Mouse (Mus musculus) spleen, postnatal 14 days (tissue): ENCODE data around the gene Frk.
"Not testable (repeated sequence)": the region's sequence is repeated elsewhere in the genome, so short reads cannot be mapped to it uniquely, and the experiment has no call there.

Experiments
- DNase-seq, 2 experiments: peaks; one replicate each; pipeline ENCODE4 v3.0.0; 2021 to 2022; ENCODE audit warnings: low spot score in 2 of 2

Frk gene

GRCm38 (mm10) chr10:34483297-34484013, at the start of gene Frk:
Gene Frk, plus strand, starts transcription at chr10:34483399.
- DNase-seq: no peak

GRCm38 (mm10) chr10:34434191-34434590, 49.0 kb upstream of the Frk start:
- not testable (repeated sequence) for DNase-seq

GRCm38 (mm10) chr10:34449469-34449868, 33.7 kb upstream of the Frk start:
- DNase-seq: no peak

- no peak for DNase-seq
Measured at GRCm38 (mm10) chr10:34461451-34461850, 21.7 kb upstream of the Frk start.

GRCm38 (mm10) chr10:34464321-34464720, 18.9 kb upstream of the Frk start:
- no peak for DNase-seq

GRCm38 (mm10) chr10:34469037-34469436, 14.2 kb upstream of the Frk start:
- no peak for DNase-seq

- no peak for DNase-seq
Measured at GRCm38 (mm10) chr10:34479942-34480455, 3.2 kb upstream of the Frk start.

- DNase-seq: no peak
Measured at GRCm38 (mm10) chr10:34484014-34484411, 814 bp downstream of the Frk start.

GRCm38 (mm10) chr10:34485079-34485478, 1.9 kb downstream of the Frk start:
- DNase-seq: no peak

- no peak for DNase-seq
Measured at GRCm38 (mm10) chr10:34507807-34508206, 24.6 kb downstream of the Frk start.

GRCm38 (mm10) chr10:34508593-34508992, 25.4 kb downstream of the Frk start:
- DNase-seq: no peak

- DNase-seq: no peak
Measured at GRCm38 (mm10) chr10:34509256-34509655, 26.1 kb downstream of the Frk start.

GRCm38 (mm10) chr10:34511192-34511591, 28.0 kb downstream of the Frk start:
- DNase-seq: no peak

- no peak for DNase-seq
Measured at GRCm38 (mm10) chr10:34512551-34512950, 29.4 kb downstream of the Frk start.

- DNase-seq: no peak
Measured at GRCm38 (mm10) chr10:34525598-34525997, 42.4 kb downstream of the Frk start.

- DNase-seq: no peak
Measured at GRCm38 (mm10) chr10:34531766-34532165, 48.6 kb downstream of the Frk start.

- DNase-seq: no peak
Measured at GRCm38 (mm10) chr10:34532507-34532906, 49.3 kb downstream of the Frk start.

GRCm38 (mm10) chr10:34540687-34541086, 57.5 kb downstream of the Frk start:
- no peak for DNase-seq

- no peak for DNase-seq
Measured at GRCm38 (mm10) chr10:34541717-34542490, 58.7 kb downstream of the Frk start.

GRCm38 (mm10) chr10:34550612-34551011, 67.4 kb downstream of the Frk start:
- no peak for DNase-seq

- DNase-seq: no peak
Measured at GRCm38 (mm10) chr10:34551636-34552035, 68.4 kb downstream of the Frk start.

GRCm38 (mm10) chr10:34563518-34564176, 80.4 kb downstream of the Frk start:
- DNase-seq: no peak
